Mouse (Mus musculus): Measurements from ENCODE around the gene Col19a1. TPM values are rescaled to one million over a fixed set of nuclear protein-coding genes. Genes with fewer than 3 reads are reported as not detected.

Gene Col19a1
- polyA plus RNA-seq, 1 experiment from 2014 or later = 0.80 TPM

DNA sequence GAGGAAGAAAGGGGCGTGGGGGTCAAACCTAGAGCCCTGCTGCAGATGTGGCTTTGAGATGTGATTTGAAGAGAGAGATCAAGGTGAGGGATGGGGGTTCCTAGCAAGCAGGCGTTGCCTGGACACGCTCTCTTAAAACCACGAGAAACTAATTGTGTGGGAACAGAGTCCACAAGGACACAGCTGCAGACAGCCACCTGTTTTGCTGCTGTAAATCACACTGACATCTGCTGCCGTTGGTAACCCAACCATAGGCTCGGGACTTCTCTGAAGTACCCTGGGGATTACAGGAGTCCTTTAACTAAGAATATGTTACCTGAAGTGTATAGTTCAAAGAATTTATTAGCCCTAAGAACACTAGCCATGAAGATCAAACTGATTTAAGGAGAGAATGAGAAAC, 300.9 kb downstream of the Col19a1 start:
- Histone ChIP-seq H3K36me3 (replicated peaks) (no peaks in the 10 kb centered on the region), H3K4me2 (no peak overlapping the region), H3K4me3 (replicated peaks) (no peak overlapping the region), H3K27me3 (no peaks in the 10 kb centered on the region), H3K27ac (no peak overlapping the region), H3K9me3 (no peaks in the 10 kb centered on the region), H3K9ac (no peak overlapping the region), H3K4me1 (no peaks in the 10 kb centered on the region)
- 76% methylated on average over 6 of the region's 6 CpGs for WGBS
- no peak for ATAC-seq (ENCODE audit: low FRiP score)

DNA sequence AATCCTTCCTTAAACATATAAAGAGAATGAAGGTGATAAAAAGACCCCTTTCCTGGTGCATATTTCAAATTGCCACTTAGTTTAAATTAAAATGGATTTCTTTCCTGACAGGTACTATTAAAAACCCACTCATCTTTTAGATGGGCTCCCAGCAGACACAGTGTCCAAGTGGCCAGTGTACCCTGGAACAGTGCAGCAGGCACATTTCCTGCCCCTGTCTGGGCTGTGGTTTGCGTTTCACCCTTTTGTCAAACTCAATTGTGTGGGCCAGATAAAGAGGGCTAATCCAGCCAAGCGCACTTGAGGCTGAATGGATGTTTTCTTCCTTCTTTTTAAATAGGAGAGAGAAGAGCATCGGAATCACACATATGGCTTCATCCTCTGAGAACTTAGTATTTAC, 320.2 kb downstream of the Col19a1 start:
- Histone ChIP-seq H3K4me2 (no peak overlapping the region), H3K27me3 (0 out of 2 replicates have a peak, but pooled peaks cover 5% of the 10 kb centered on the region), H3K4me1 (peaks cover 8% of the 10 kb centered on the region)

DNA sequence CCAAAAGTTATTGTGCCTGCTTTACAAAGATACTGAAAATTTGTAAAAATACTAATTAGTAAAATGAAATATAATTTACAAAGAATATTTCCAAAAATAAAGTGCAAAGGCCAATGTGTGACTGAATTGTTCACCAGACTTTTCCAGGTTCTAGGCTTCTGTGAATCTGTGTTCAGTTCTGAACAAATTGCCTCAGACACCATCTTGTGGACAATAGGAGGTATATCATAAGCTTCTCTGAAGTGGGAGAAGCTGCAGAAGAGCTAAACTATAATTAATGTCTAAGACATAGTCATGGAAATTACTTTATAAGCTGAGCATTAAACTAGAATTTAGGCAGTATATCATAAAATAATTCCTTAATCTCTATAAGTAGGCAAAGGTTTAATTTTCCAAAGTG, 326.1 kb downstream of the Col19a1 start:
- Histone ChIP-seq H3K4me1 (no peaks in the 10 kb centered on the region), H3K4me2 (no peak overlapping the region), H3K9ac (no peak overlapping the region), H3K9me3 (no peaks in the 10 kb centered on the region), H3K4me3 (replicated peaks) (no peak overlapping the region), H3K27me3 (no peaks in the 10 kb centered on the region), H3K27ac (no peak overlapping the region), H3K36me3 (replicated peaks) (no peaks in the 10 kb centered on the region)
- ATAC-seq (ENCODE audit: low FRiP score) = no peak

More for the DNA sequence above, 320.2 kb downstream of the Col19a1 start:
- Histone ChIP-seq H3K36me3 (replicated peaks) (no peaks in the 10 kb centered on the region), H3K4me3 (replicated peaks) (no peak overlapping the region), H3K9ac (no peak overlapping the region), H3K9me3 (no peaks in the 10 kb centered on the region), H3K27ac (no peak overlapping the region)
- ATAC-seq (ENCODE audit: low FRiP score) = no peak
- 9% methylated on average over 3 of the region's 3 CpGs for WGBS

DNA sequence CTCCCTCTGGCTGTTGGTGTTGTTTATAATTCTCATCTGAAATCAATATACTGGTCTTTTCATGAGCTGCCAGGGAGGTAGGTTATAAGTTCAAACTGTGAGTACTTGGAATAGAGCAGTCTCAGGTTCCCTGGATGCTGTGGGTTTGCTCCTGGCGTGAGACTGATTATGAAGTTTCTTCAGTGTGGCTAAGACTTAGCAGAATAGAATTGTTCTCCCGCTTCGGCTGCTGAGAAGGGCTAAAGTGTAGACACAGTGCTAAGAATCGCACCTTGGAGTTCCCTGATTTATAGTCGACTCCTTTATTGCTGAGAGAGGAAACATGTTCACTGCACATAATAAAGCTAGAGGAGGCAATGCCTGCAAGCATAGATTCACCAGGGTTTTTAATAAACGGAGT, 327.9 kb downstream of the Col19a1 start:
- Histone ChIP-seq H3K27ac (no peak overlapping the region), H3K36me3 (replicated peaks) (no peaks in the 10 kb centered on the region), H3K4me1 (no peaks in the 10 kb centered on the region), H3K4me3 (replicated peaks) (no peak overlapping the region), H3K4me2 (no peak overlapping the region), H3K9me3 (no peaks in the 10 kb centered on the region), H3K27me3 (no peaks in the 10 kb centered on the region), H3K9ac (no peak overlapping the region)
- no peak for ATAC-seq (ENCODE audit: low FRiP score)
- WGBS = 77% methylated on average over 6 of the region's 6 CpGs

DNA sequence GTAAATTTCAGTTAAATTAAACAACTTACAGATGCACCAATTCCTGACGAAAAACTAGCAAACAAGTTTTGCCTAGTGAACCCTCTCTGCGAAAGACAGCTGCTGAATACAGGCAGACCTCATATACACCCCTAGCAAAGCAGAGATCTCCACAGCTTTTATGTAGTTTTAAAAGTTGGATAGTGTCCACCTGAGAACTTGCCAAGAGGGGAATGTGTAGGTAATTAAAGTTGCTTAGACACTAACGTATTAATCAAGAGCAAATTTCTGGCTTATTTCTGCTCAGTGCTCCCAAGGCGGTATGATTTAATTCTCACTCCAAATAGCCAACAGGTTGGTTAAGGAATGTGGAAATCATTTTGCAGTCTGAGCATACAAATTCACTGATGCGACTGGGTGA, 329.3 kb downstream of the Col19a1 start:
- no peak overlapping the region for H3K4me2 ChIP-seq
- ATAC-seq (ENCODE audit: low FRiP score) = no peak

DNA sequence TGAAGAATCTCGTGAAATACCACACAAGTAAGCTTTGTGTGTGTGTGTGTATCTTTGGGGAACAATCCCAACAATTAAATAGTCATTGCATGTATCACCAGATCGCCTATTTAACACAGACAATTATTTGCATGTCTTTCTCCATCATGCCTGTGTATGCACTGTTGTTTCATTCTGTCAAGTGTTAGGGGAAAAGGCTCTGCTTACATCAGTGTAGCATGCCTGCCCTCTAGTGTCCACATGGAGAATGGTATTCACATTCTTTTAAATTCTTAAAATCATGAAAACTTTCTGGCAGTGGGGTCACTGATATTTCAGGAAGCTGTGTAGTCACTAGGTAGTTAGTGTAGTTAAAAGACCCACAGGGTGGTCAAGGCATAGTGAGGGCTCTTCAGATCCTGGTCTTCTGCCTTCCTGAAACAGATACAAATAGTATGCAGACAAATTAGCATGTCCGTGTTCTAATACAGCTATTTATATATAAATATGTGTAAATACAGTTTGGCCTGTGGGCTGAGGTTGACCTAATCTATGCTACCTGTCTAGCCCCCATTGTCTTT, 338.1 kb downstream of the Col19a1 start:
- Histone ChIP-seq H3K9me3 (no peaks in the 10 kb centered on the region), H3K4me2 (no peak overlapping the region), H3K9ac (no peak overlapping the region), H3K4me3 (replicated peaks) (no peak overlapping the region), H3K36me3 (replicated peaks) (no peaks in the 10 kb centered on the region), H3K27ac (no peak overlapping the region), H3K4me1 (peaks cover 8% of the 10 kb centered on the region; the same call in 1 of the 2 replicates), H3K27me3 (0 out of 2 replicates have a peak, but pooled peaks cover 2% of the 10 kb centered on the region)
- WGBS = 46% methylated on average over 3 of the region's 3 CpGs
- ATAC-seq (ENCODE audit: low FRiP score) = peak; percentile 70

More for the DNA sequence above, 329.3 kb downstream of the Col19a1 start:
- Histone ChIP-seq H3K4me3 (replicated peaks) (no peak overlapping the region), H3K9ac (no peak overlapping the region), H3K4me1 (no peaks in the 10 kb centered on the region), H3K27me3 (no peaks in the 10 kb centered on the region), H3K27ac (no peak overlapping the region), H3K9me3 (no peaks in the 10 kb centered on the region), H3K36me3 (replicated peaks) (no peaks in the 10 kb centered on the region)
- 75% methylated on average over 5 of the region's 5 CpGs for WGBS

DNA sequence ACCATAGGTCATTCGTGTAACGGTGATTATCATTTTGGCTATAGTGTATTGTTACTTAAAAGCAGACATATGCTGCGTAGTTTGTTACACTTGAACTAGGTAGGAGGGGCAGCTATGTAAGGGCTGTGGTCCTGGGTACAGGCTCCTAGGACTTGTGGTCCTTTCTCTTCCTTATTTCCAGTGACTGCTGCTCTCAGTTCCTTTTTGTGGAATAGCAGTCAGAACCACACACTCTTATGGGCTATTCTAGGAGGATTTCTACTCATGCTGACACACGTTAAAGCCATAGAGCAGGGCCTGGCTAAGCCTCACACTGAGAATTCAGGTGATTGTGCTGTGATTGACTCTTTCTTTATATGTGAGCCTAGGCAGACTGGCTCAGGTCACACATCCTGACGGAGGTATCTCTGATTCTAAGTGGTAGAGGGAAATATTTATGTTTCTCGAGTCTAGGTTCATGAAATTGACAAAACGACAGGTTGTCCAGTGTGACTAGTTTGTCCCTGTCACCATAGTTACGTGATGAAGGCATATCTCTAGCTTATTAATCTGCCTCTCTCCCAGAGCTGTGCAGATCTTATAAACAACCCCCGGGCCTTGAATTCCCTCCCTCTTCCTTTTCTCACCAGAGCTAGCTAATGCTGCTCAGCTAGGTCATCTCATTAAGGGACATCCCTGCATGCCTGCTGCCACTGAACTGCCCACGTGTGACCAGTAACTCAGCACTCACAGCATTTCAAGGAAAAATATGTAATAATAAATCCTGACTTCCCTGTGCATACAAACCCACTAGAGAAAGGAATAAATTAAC, 338.8 kb downstream of the Col19a1 start:
- Histone ChIP-seq H3K9ac (no peak overlapping the region), H3K4me3 (replicated peaks) (no peak overlapping the region), H3K36me3 (replicated peaks) (no peaks in the 10 kb centered on the region), H3K4me1 (peaks cover 8% of the 10 kb centered on the region; the same call in 1 of the 2 replicates), H3K9me3 (no peaks in the 10 kb centered on the region), H3K27ac (no peak overlapping the region), H3K27me3 (0 out of 2 replicates have a peak, but pooled peaks cover 5% of the 10 kb centered on the region), H3K4me2 (no peak overlapping the region)
- peak; percentile 25 for ATAC-seq (ENCODE audit: low FRiP score)
- 72% methylated on average over 10 of the region's 10 CpGs for WGBS

DNA sequence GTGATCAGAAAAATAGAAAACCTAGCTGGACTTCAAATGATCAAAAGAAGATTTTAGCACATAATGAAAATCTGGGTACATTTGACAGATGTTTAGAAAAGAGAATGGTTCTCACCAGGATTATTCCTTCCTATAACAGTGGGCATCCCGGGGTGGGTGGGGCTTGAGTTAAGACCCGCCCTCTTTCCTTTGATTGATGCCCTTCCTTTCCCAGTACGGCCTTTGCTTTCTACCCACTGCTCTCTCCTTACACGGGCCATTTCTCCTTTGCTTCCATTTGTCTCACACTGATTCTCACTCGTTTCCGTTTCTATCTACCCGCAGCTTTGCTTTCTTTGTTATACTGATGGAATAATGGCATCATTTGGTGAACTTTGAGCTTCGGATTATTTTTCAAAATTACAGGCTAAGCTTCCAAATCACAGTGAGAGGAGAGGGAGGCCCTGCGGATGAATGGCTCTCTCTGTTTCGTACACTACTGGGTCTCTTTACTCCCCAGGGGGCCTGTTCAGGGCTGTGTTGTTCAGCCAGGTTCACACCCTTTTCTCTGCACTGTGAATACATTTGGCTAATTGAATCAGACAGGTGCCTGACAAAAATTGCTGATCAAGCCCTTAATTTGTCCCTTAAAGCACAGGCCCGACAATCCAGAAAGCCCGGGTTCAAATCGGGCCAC, 341.4 kb downstream of the Col19a1 start:
- H3K27ac ChIP-seq = 0 out of 2 replicates have a peak overlapping the region, but pooled peaks have one; percentile 9
- 26% methylated on average over 13 of the region's 13 CpGs for WGBS
- peak overlapping the region; percentile 24; the same call in 1 of the 2 replicates for H3K4me2 ChIP-seq
- no peaks in the 10 kb centered on the region for H3K36me3 ChIP-seq (replicated peaks)
- H3K4me1 ChIP-seq = peaks cover 9% of the 10 kb centered on the region; the same call in 1 of the 2 replicates
- H3K9ac ChIP-seq = no peak overlapping the region
- no peak overlapping the region for H3K4me3 ChIP-seq (replicated peaks)
- H3K27me3 ChIP-seq = 0 out of 2 replicates have a peak, but pooled peaks cover 8% of the 10 kb centered on the region
- ATAC-seq (ENCODE audit: low FRiP score) = peak; percentile 80
- no peaks in the 10 kb centered on the region for H3K9me3 ChIP-seq

DNA sequence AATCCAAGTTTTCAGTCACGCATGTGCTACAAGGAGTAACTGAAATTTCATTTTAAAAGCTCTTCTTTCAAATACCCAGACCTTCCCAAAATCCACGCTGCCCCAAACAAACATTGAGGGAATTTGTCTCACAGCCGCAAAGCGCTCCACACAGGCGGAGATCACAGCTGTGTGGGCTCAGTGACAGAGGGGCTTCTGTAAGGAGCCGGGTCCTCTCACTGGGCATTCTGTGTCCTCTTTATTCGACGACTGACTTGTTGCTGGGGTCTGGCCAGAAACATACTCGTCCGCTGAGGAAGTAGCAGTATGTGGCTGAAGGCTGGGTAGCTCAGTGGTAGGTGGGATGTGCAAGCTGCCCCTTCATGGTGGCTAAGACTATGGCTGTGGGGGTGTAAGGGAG, 342.3 kb downstream of the Col19a1 start:
- no peak overlapping the region for H3K27ac ChIP-seq
- no peak overlapping the region for H3K4me2 ChIP-seq
- no peak for ATAC-seq (ENCODE audit: low FRiP score)
- H3K4me3 ChIP-seq (replicated peaks) = no peak overlapping the region
- H3K9ac ChIP-seq = no peak overlapping the region
- H3K4me1 ChIP-seq = peaks cover 16% of the 10 kb centered on the region
- 0 out of 2 replicates have a peak, but pooled peaks cover 8% of the 10 kb centered on the region for H3K27me3 ChIP-seq
- H3K9me3 ChIP-seq = no peaks in the 10 kb centered on the region
- no peaks in the 10 kb centered on the region for H3K36me3 ChIP-seq (replicated peaks)
- 77% methylated on average over 10 of the region's 10 CpGs for WGBS

DNA sequence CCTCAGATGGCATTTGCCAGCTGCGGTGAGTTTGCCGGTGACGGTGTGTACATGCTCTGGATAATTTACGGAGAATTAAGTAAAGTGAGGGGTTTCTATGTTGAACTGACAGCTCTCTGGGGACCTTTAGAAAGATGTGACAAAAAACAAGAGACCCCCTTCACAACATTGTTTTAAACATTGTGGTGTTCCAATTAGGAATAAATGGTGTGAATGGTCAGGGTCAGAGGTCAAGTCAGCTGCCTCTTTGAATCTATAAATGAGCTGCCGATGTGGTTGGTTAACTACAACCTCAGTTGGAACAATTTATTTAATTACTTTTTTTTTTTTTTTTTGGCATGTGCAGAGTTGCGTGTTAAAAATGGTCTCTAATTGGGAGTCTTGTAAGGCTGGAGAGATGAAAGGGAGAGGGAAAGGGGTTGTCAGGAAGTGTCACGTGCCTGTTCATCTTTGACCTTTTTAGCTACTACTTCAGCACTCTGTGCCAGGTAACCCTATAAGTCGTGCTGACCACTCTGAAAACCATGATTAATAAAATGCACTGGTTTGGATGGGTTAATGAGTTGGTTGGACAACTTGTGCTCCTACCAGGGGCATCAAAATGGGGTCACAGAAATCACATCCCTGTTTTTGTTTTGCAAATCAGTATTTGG, 347.1 kb downstream of the Col19a1 start:
- Histone ChIP-seq H3K4me2 (peak overlapping the region; percentile 15; the same call in 1 of the 2 replicates), H3K36me3 (replicated peaks) (no peaks in the 10 kb centered on the region), H3K9ac (no peak overlapping the region), H3K4me1 (peaks cover 10% of the 10 kb centered on the region), H3K27me3 (peaks cover 27% of the 10 kb centered on the region), H3K27ac (no peak overlapping the region), H3K9me3 (no peaks in the 10 kb centered on the region), H3K4me3 (replicated peaks) (no peak overlapping the region)
- 9% methylated on average over 8 of the region's 8 CpGs for WGBS
- peak; percentile 76; the same call in 1 of the 2 replicates for ATAC-seq (ENCODE audit: low FRiP score)

DNA sequence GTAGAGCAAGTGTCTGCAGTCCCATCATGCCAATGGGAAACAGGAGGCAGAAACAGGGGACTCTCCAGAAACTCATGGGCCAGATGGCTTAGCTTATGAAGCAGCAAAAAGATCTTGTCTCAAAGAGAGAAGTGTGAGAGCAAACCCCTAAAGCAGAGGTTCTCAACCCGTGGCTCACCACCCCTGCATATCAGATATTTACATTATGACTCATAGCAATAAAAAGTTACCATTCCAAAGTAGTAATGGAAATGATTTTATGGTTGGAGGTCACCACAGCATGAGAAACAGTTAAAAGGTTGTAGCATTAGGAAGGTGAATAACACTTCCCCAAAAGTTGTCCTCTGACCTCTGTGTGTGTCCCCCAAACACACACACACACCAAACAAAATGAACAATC, 350.9 kb downstream of the Col19a1 start:
- no peaks in the 10 kb centered on the region for H3K36me3 ChIP-seq (replicated peaks)
- no peak overlapping the region for H3K27ac ChIP-seq
- peaks cover 28% of the 10 kb centered on the region for H3K27me3 ChIP-seq
- no peak overlapping the region for H3K4me2 ChIP-seq
- H3K9me3 ChIP-seq = no peaks in the 10 kb centered on the region
- H3K4me3 ChIP-seq (replicated peaks) = no peak overlapping the region
- no peak overlapping the region for H3K9ac ChIP-seq
- WGBS = 91% methylated on average over 1 of the region's 1 CpGs
- no peak for ATAC-seq (ENCODE audit: low FRiP score)
- peaks cover 15% of the 10 kb centered on the region for H3K4me1 ChIP-seq
